Mouse (Mus musculus) myocyte (in vitro differentiated cells): ENCODE measurements at regions not wholly inside any gene's neighbourhood (a gene's known extent, or its start where the extent isn't known, plus 50 kb on each side); places are given as distances from the start of the nearest gene placed in this dataset.

ENCODE experiments used
- H3K27me3 ChIP-seq: one replicate; pipeline ENCODE4 v1.6.1; 2011; ENCODE audit not compliant: control insufficient read depth, insufficient read depth, insufficient read length
- H3K36me3 ChIP-seq: one replicate; pipeline ENCODE4 v1.6.1; 2011; ENCODE audit not compliant: control insufficient read depth, insufficient read depth
- H3K4me2 ChIP-seq: one replicate; pipeline ENCODE4 v1.6.1; 2011; ENCODE audit warnings: low read depth, control low read depth
- H3K4me3 ChIP-seq: one replicate; pipeline ENCODE4 v1.5.1; 2011; ENCODE audit warnings: mild to moderate bottlenecking, control low read depth, moderate library complexity
- H3K79me2 ChIP-seq: one replicate; pipeline ENCODE4 v1.6.1; 2011; ENCODE audit not compliant: control insufficient read depth, insufficient read depth
- H3ac ChIP-seq: one replicate; pipeline ENCODE4 v1.6.1; 2011; ENCODE audit not compliant: control insufficient read depth, insufficient read length
- CEBPB ChIP-seq: IDR thresholded peaks from 2 replicates; pipeline ENCODE4 v1.6.1; 2011; ENCODE audit warnings: mild to moderate bottlenecking, moderate library complexity; ENCODE audit not compliant: poor library complexity, insufficient read depth, severe bottlenecking
- E2F4 ChIP-seq: IDR thresholded peaks from one replicate; pipeline ENCODE4 v1.6.1; 2011; ENCODE audit warnings: mild to moderate bottlenecking, control low read depth, moderate library complexity; ENCODE audit not compliant: insufficient read depth
- MAX ChIP-seq: IDR thresholded peaks from one replicate; pipeline ENCODE4 v1.6.1; 2011; ENCODE audit warnings: low read depth, mild to moderate bottlenecking, control low read depth
- MYOD1 ChIP-seq, 3 experiments: IDR thresholded peaks; one replicate each; pipeline ENCODE4 v1.6.1; 2011; ENCODE audit warnings: control low read depth in 2 of 3, low read depth in 2 of 3, mild to moderate bottlenecking in 2 of 3, moderate library complexity in 1 of 3; ENCODE audit not compliant: insufficient read length in 2 of 3, control insufficient read depth in 1 of 3
- MYOG ChIP-seq, 3 experiments: IDR thresholded peaks; one replicate each; pipeline ENCODE4 v1.6.1; 2011; ENCODE audit warnings: control low read depth in 2 of 3, low read depth in 2 of 3, mild to moderate bottlenecking in 2 of 3; ENCODE audit not compliant: insufficient read length in 2 of 3, control insufficient read depth in 1 of 3, insufficient read depth in 1 of 3
- POLR2A ChIP-seq: IDR thresholded peaks from one replicate; pipeline ENCODE4 v1.6.1; 2011; ENCODE audit warnings: low read depth, mild to moderate bottlenecking, control low read depth, moderate library complexity; ENCODE audit not compliant: insufficient read length
- POLR2AphosphoS2 ChIP-seq: IDR thresholded peaks from one replicate; pipeline ENCODE4 v1.6.1; 2011; ENCODE audit warnings: low read depth, control low read depth; ENCODE audit not compliant: insufficient read length
- REST ChIP-seq: IDR thresholded peaks from one replicate; pipeline ENCODE4 v1.6.1; 2011; ENCODE audit warnings: mild to moderate bottlenecking, control low read depth, moderate library complexity; ENCODE audit not compliant: insufficient read depth, insufficient read length
- SRF ChIP-seq: IDR thresholded peaks from one replicate; pipeline ENCODE4 v1.6.1; 2011; ENCODE audit warnings: low read depth; ENCODE audit not compliant: control insufficient read depth, insufficient read length
- TCF12 ChIP-seq: IDR thresholded peaks from one replicate; pipeline ENCODE4 v1.6.1; 2011; ENCODE audit warnings: mild to moderate bottlenecking, control low read depth; ENCODE audit not compliant: poor library complexity, insufficient read depth, severe bottlenecking
- TCF3 ChIP-seq: IDR thresholded peaks from one replicate; pipeline ENCODE4 v1.6.1; 2011; ENCODE audit warnings: low read depth, control low read depth; ENCODE audit not compliant: insufficient read length
- USF1 ChIP-seq: IDR thresholded peaks from one replicate; pipeline ENCODE4 v1.6.1; 2011; ENCODE audit warnings: low read depth, mild to moderate bottlenecking, control low read depth, moderate library complexity

GRCm38 (mm10) chr1:69433655-69434357 is 253.2 kb downstream of the Ikzf2 start:
- Histone ChIP-seq H3K79me2 (no peaks in the 10 kb centered on the region), H3ac (no peak overlapping the region), H3K27me3 (no peaks in the 10 kb centered on the region), H3K4me3 (no peak overlapping the region), H3K36me3 (no peaks in the 10 kb centered on the region), H3K4me2 (no peak overlapping the region)
- no peak for TF ChIP-seq USF1
- no peak for TF ChIP-seq TCF12
- no peak for TF ChIP-seq SRF
- no peak for TF ChIP-seq POLR2A
- no peak for TF ChIP-seq MAX
- no peak for TF ChIP-seq TCF3
- TF ChIP-seq MYOG (IDR thresholded peaks at IDR 0.05; ENCODE audit: control insufficient read depth in 1 of 3, insufficient read depth in 1 of 3, insufficient read length in 2 of 3, low read depth in 2 of 3): no peak
- no peak for TF ChIP-seq MYOD1 (IDR thresholded peaks at IDR 0.05; ENCODE audit: control insufficient read depth in 1 of 3, insufficient read length in 2 of 3, low read depth in 2 of 3)
- TF ChIP-seq REST: no peak
- TF ChIP-seq POLR2AphosphoS2: no peak
- TF ChIP-seq CEBPB: no peak
- no peak for TF ChIP-seq E2F4

GRCm38 (mm10) chr1:69430683-69431407 is 256.2 kb downstream of the Ikzf2 start:
- TF ChIP-seq MAX (no peak), MYOD1 (IDR thresholded peaks at IDR 0.05; ENCODE audit: control insufficient read depth in 1 of 3, insufficient read length in 2 of 3, low read depth in 2 of 3) (no peak), POLR2A (no peak)
- Histone ChIP-seq H3K4me2 (no peak overlapping the region), H3ac (no peak overlapping the region), H3K36me3 (no peaks in the 10 kb centered on the region), H3K4me3 (no peak overlapping the region), H3K79me2 (no peaks in the 10 kb centered on the region), H3K27me3 (no peaks in the 10 kb centered on the region)

- H3K27me3 ChIP-seq: no peaks in the 10 kb centered on the region
- H3ac ChIP-seq: no peak overlapping the region
- no peak overlapping the region for H3K4me3 ChIP-seq
- no peaks in the 10 kb centered on the region for H3K79me2 ChIP-seq
- no peaks in the 10 kb centered on the region for H3K36me3 ChIP-seq
- TF ChIP-seq E2F4 (no peak), MAX (no peak), REST (no peak), MYOG (IDR thresholded peaks at IDR 0.05; ENCODE audit: control insufficient read depth in 1 of 3, insufficient read depth in 1 of 3, insufficient read length in 2 of 3, low read depth in 2 of 3) (no peak), CEBPB (no peak), USF1 (no peak), TCF3 (no peak), TCF12 (no peak), MYOD1 (IDR thresholded peaks at IDR 0.05; ENCODE audit: control insufficient read depth in 1 of 3, insufficient read length in 2 of 3, low read depth in 2 of 3) (no peak), POLR2AphosphoS2 (no peak), SRF (no peak)
- no peak overlapping the region for H3K4me2 ChIP-seq
Observed at GRCm38 (mm10) chr1:69429632-69430031, 257.4 kb downstream of the Ikzf2 start.

GRCm38 (mm10) chr1:69397676-69398075 is 289.4 kb downstream of the Ikzf2 start:
- TF ChIP-seq MAX (no peak), MYOG (IDR thresholded peaks at IDR 0.05; ENCODE audit: control insufficient read depth in 1 of 3, insufficient read depth in 1 of 3, insufficient read length in 2 of 3, low read depth in 2 of 3) (no peak), CEBPB (peak; percentile 30; the same call in 1 of the 2 replicates), POLR2AphosphoS2 (no peak), USF1 (no peak)
- Histone ChIP-seq H3K4me3 (no peak overlapping the region), H3ac (no peak overlapping the region), H3K79me2 (no peaks in the 10 kb centered on the region), H3K4me2 (no peak overlapping the region), H3K36me3 (no peaks in the 10 kb centered on the region), H3K27me3 (no peaks in the 10 kb centered on the region)

GRCm38 (mm10) chr1:69382374-69382773 is 274.5 kb upstream of the Erbb4 start:
- Histone ChIP-seq H3K4me2 (no peak overlapping the region), H3ac (no peak overlapping the region), H3K79me2 (no peaks in the 10 kb centered on the region), H3K36me3 (no peaks in the 10 kb centered on the region), H3K27me3 (no peaks in the 10 kb centered on the region), H3K4me3 (no peak overlapping the region)
- TF ChIP-seq POLR2AphosphoS2 (no peak), TCF3 (no peak), MYOD1 (IDR thresholded peaks at IDR 0.05; ENCODE audit: control insufficient read depth in 1 of 3, insufficient read length in 2 of 3, low read depth in 2 of 3) (no peak), MYOG (IDR thresholded peaks at IDR 0.05; ENCODE audit: control insufficient read depth in 1 of 3, insufficient read depth in 1 of 3, insufficient read length in 2 of 3, low read depth in 2 of 3) (no peak)
